Mouse (Mus musculus) MEL (cell line): ENCODE results near the gene Ifngr2. TPM values are rescaled to one million over a fixed set of nuclear protein-coding genes. Genes with fewer than 3 reads are reported as not detected.

ENCODE experiments used
- DNase-seq: peaks from one replicate; pipeline ENCODE4 v3.0.0; 2011; ENCODE audit warnings: low read depth, low spot score
- H3K27ac ChIP-seq: 2 replicates; pipeline ENCODE4 v1.5.1; 2012; ENCODE audit warnings: low read depth, mild to moderate bottlenecking, control low read depth, low read length, moderate library complexity; ENCODE audit not compliant: control insufficient read depth
- H3K27me3 ChIP-seq, 2 experiments: fragments of 150-350 bp in 1 of 2; sonication (generic) in 1 of 2; 2 replicates each; pipeline ENCODE4 v1.6.1; 2012; ENCODE audit warnings: low read length in 2 of 2, mild to moderate bottlenecking in 2 of 2, improper control_type of control experiment in 1 of 2, moderate library complexity in 1 of 2; ENCODE audit not compliant: insufficient read depth in 2 of 2, control insufficient read depth in 1 of 2
- H3K36me3 ChIP-seq, 2 experiments: 2 replicates each; pipeline ENCODE4 v1.6.1; 2012 to 2014; ENCODE audit warnings: low read length in 2 of 2, improper control_type of control experiment in 1 of 2, inconsistent platforms in 1 of 2, mild to moderate bottlenecking in 1 of 2; ENCODE audit not compliant: insufficient read depth in 2 of 2, control insufficient read depth in 1 of 2
- H3K4me1 ChIP-seq, 2 experiments: fragments of 150-350 bp in 1 of 2; sonication (generic) in 1 of 2; 2 replicates each; pipeline ENCODE4 v1.6.1; 2012; ENCODE audit warnings: low read length in 2 of 2, improper control_type of control experiment in 1 of 2, mild to moderate bottlenecking in 1 of 2; ENCODE audit not compliant: insufficient read depth in 2 of 2, control insufficient read depth in 1 of 2
- H3K4me3 ChIP-seq, 2 experiments: fragments of 150-350 bp in 1 of 2; sonication (generic) in 1 of 2; 2 replicates each; pipeline ENCODE4 v1.5.1; 2012; ENCODE audit warnings: low read depth in 2 of 2, low read length in 2 of 2, mild to moderate bottlenecking in 2 of 2, moderate library complexity in 2 of 2, control low read depth in 1 of 2, improper control_type of control experiment in 1 of 2; ENCODE audit not compliant: control insufficient read depth in 1 of 2, insufficient read depth in 1 of 2
- H3K79me2 ChIP-seq: 2 replicates; pipeline ENCODE4 v1.6.1; 2012; ENCODE audit warnings: mild to moderate bottlenecking, low read length, moderate library complexity; ENCODE audit not compliant: control insufficient read depth, poor library complexity, insufficient read depth
- H3K9ac ChIP-seq: 2 replicates; pipeline ENCODE4 v1.6.1; 2012; ENCODE audit warnings: low read depth, mild to moderate bottlenecking, control low read depth, low read length, moderate library complexity; ENCODE audit not compliant: control insufficient read depth, poor library complexity, severe bottlenecking
- H3K9me3 ChIP-seq: fragments of 150-350 bp; sonication (generic); replicated peaks from 2 replicates; pipeline ENCODE4 v1.6.1; 2012; ENCODE audit warnings: mild to moderate bottlenecking, low read length, improper control_type of control experiment, moderate library complexity; ENCODE audit not compliant: insufficient read depth
- BHLHE40 ChIP-seq: IDR thresholded peaks from 2 replicates; pipeline ENCODE4 v1.6.1; 2012; ENCODE audit warnings: low read depth, mild to moderate bottlenecking, inconsistent platforms, low read length, improper control_type of control experiment, borderline replicate concordance
- CHD1 ChIP-seq: IDR thresholded peaks from 2 replicates; pipeline ENCODE4 v1.6.1; 2012; ENCODE audit warnings: low read depth, mild to moderate bottlenecking, inconsistent platforms, low read length, improper control_type of control experiment
- CHD2 ChIP-seq: IDR thresholded peaks from 2 replicates; pipeline ENCODE4 v1.6.1; 2011; ENCODE audit warnings: low read length, improper control_type of control experiment
- CTCF ChIP-seq, 3 experiments: IDR thresholded peaks in 2 of 3; conservative IDR thresholded peaks in 1 of 3; 2 replicates each; pipeline ENCODE4 v1.5.1; 2011 to 2012; ENCODE audit warnings: low read length in 3 of 3, low read depth in 2 of 3, mild to moderate bottlenecking in 2 of 3, improper control_type of control experiment in 1 of 3, inconsistent platforms in 1 of 3, mixed read lengths in 1 of 3, moderate library complexity in 1 of 3; ENCODE audit not compliant: control insufficient read depth in 1 of 3, insufficient read depth in 1 of 3, poor library complexity in 1 of 3, severe bottlenecking in 1 of 3
- E2F4 ChIP-seq: IDR thresholded peaks from 2 replicates; pipeline ENCODE4 v1.6.1; 2011; ENCODE audit warnings: low read depth, low read length, improper control_type of control experiment, borderline replicate concordance
- ELF1 ChIP-seq: IDR thresholded peaks from 2 replicates; pipeline ENCODE4 v1.6.1; 2014; ENCODE audit warnings: low read depth, mild to moderate bottlenecking, inconsistent platforms, low read length, improper control_type of control experiment, moderate library complexity
- EP300 ChIP-seq, 2 experiments: IDR thresholded peaks; 2 replicates each; pipeline ENCODE4 v1.6.1; 2011; ENCODE audit warnings: improper control_type of control experiment in 2 of 2, low read length in 2 of 2, low read depth in 1 of 2, mild to moderate bottlenecking in 1 of 2
- HCFC1 ChIP-seq: IDR thresholded peaks from 2 replicates; pipeline ENCODE4 v1.6.1; 2012; ENCODE audit warnings: low read depth, mild to moderate bottlenecking, inconsistent platforms, low read length, improper control_type of control experiment, moderate library complexity
- JUND ChIP-seq: IDR thresholded peaks from 2 replicates; pipeline ENCODE4 v1.6.1; 2011; ENCODE audit warnings: low read depth, mild to moderate bottlenecking, improper control_type of control experiment, low read length
- KAT2A ChIP-seq: conservative IDR thresholded peaks from 2 replicates; pipeline ENCODE4 v1.6.1; 2012; ENCODE audit warnings: low read depth, low read length, improper control_type of control experiment, inconsistent platforms
- MAFK ChIP-seq: IDR thresholded peaks from 2 replicates; pipeline ENCODE4 v1.6.1; 2011; ENCODE audit warnings: low read depth, mild to moderate bottlenecking, low read length, improper control_type of control experiment, borderline replicate concordance
- MAX ChIP-seq: IDR thresholded peaks from 2 replicates; pipeline ENCODE4 v1.6.1; 2011; ENCODE audit warnings: low read length, improper control_type of control experiment
- MAZ ChIP-seq: IDR thresholded peaks from 2 replicates; pipeline ENCODE4 v1.6.1; 2012; ENCODE audit warnings: low read depth, mild to moderate bottlenecking, inconsistent platforms, low read length, improper control_type of control experiment
- MYB ChIP-seq: IDR thresholded peaks from 2 replicates; pipeline ENCODE4 v1.6.1; 2011; ENCODE audit warnings: mild to moderate bottlenecking, low read depth, low read length, improper control_type of control experiment
- MYC ChIP-seq: IDR thresholded peaks from 2 replicates; pipeline ENCODE4 v1.6.1; 2011; ENCODE audit warnings: low read depth, mild to moderate bottlenecking, low read length, improper control_type of control experiment, moderate library complexity
- NELFE ChIP-seq: IDR thresholded peaks from 2 replicates; pipeline ENCODE4 v1.6.1; 2011; ENCODE audit warnings: low read depth, low read length, improper control_type of control experiment
- POLR2A ChIP-seq, 2 experiments: IDR thresholded peaks; 2 replicates each; pipeline ENCODE4 v1.6.1; 2011 to 2012; ENCODE audit warnings: low read length in 2 of 2, mild to moderate bottlenecking in 2 of 2, control low read depth in 1 of 2, improper control_type of control experiment in 1 of 2, low read depth in 1 of 2, moderate library complexity in 1 of 2; ENCODE audit not compliant: control insufficient read depth in 1 of 2, insufficient read depth in 1 of 2, poor library complexity in 1 of 2
- POLR2AphosphoS5 ChIP-seq: IDR thresholded peaks from 2 replicates; pipeline ENCODE4 v1.6.1; 2012; ENCODE audit warnings: low read depth, borderline replicate concordance, mild to moderate bottlenecking, inconsistent platforms, low read length, moderate library complexity, mixed read lengths
- RAD21 ChIP-seq: IDR thresholded peaks from 2 replicates; pipeline ENCODE4 v1.6.1; 2011; ENCODE audit warnings: mild to moderate bottlenecking, low read depth, low read length, improper control_type of control experiment
- RCOR1 ChIP-seq: IDR thresholded peaks from 2 replicates; pipeline ENCODE4 v1.6.1; 2012; ENCODE audit warnings: low read depth, mild to moderate bottlenecking, inconsistent platforms, low read length, improper control_type of control experiment
- SIN3A ChIP-seq: IDR thresholded peaks from 2 replicates; pipeline ENCODE4 v1.6.1; 2012; ENCODE audit warnings: low read length, improper control_type of control experiment, inconsistent platforms
- SMC3 ChIP-seq: IDR thresholded peaks from 2 replicates; pipeline ENCODE4 v1.6.1; 2011; ENCODE audit warnings: low read depth, low read length, improper control_type of control experiment
- TAL1 ChIP-seq: IDR thresholded peaks from 2 replicates; pipeline ENCODE4 v1.6.1; 2012; ENCODE audit warnings: mild to moderate bottlenecking, inconsistent platforms, low read length, moderate library complexity, mixed read lengths
- TBP ChIP-seq: IDR thresholded peaks from 2 replicates; pipeline ENCODE4 v1.8.0; 2011; ENCODE audit warnings: low read depth, low read length, improper control_type of control experiment
- USF1 ChIP-seq: IDR thresholded peaks from 2 replicates; pipeline ENCODE4 v1.6.1; 2014; ENCODE audit warnings: low read depth, mild to moderate bottlenecking, inconsistent platforms, low read length, improper control_type of control experiment, moderate library complexity
- USF2 ChIP-seq, 2 experiments: IDR thresholded peaks; 2 replicates each; pipeline ENCODE4 v1.6.1; 2011 to 2012; ENCODE audit warnings: improper control_type of control experiment in 2 of 2, low read length in 2 of 2, borderline replicate concordance in 1 of 2, inconsistent platforms in 1 of 2, low read depth in 1 of 2, mild to moderate bottlenecking in 1 of 2; ENCODE audit not compliant: insufficient read depth in 1 of 2
- ZC3H11A ChIP-seq: IDR thresholded peaks from 2 replicates; pipeline ENCODE4 v1.6.1; 2012; ENCODE audit warnings: low read depth, mild to moderate bottlenecking, inconsistent platforms, low read length, improper control_type of control experiment
- ZKSCAN1 ChIP-seq: IDR thresholded peaks from 2 replicates; pipeline ENCODE4 v1.6.1; 2012; ENCODE audit warnings: low read depth, mild to moderate bottlenecking, inconsistent platforms, low read length, improper control_type of control experiment, moderate library complexity
- ZMIZ1 ChIP-seq: IDR thresholded peaks from 2 replicates; pipeline ENCODE4 v1.6.1; 2012; ENCODE audit warnings: low read depth, mild to moderate bottlenecking, inconsistent platforms, low read length, improper control_type of control experiment, moderate library complexity
- ZNF384 ChIP-seq: IDR thresholded peaks from 2 replicates; pipeline ENCODE4 v1.6.1; 2012; ENCODE audit warnings: low read depth, mild to moderate bottlenecking, inconsistent platforms, low read length, improper control_type of control experiment
- polyA plus RNA-seq, 2 experiments: library from polyadenylated mRNA; stranded (reverse) in 1 of 2; unstranded in 1 of 2; fragments of >175 nt in 1 of 2; fragments of >200 nt in 1 of 2; gene quantifications; 2 replicates each; pipeline versions ENCODE4 v1.2.1 to v1.2.4; 2012; ENCODE audit warnings: low replicate concordance in 2 of 2, low read depth in 1 of 2; ENCODE audit not compliant: insufficient read length in 2 of 2, insufficient read depth in 1 of 2, missing spikeins in 1 of 2
- total RNA-seq: library from RNA; depleted of rRNA; stranded (reverse); fragments of 300-350 nt; gene quantifications from 2 replicates; pipeline ENCODE4 v1.2.3, GENCODE M21; 2012

Ifngr2 gene
- total and polyA plus RNA-seq, 3 experiments: 2.8 to 11.0 TPM; not detected in 1

- no peak for TF ChIP-seq RAD21
- TF ChIP-seq ELF1: 0 out of 2 replicates have a peak, but pooled peaks have one; percentile 43
- peak in 1 of 2 experiments; percentile 56; a peak in 1 of 4 replicates for TF ChIP-seq EP300 (IDR thresholded peaks at IDR 0.05; ENCODE audit: low read depth in 1 of 2, low read length in 2 of 2)
- no peak for TF ChIP-seq MYB
- DNase-seq: peak; percentile 74
- H3K27ac ChIP-seq: 0 out of 2 replicates have a peak overlapping the region, but pooled peaks have one; percentile 29
- H3K4me1 ChIP-seq: peaks cover 0 to 14% of the 10 kb centered on the region in 2 experiments; a peak in 2 of 4 replicates
- H3K9ac ChIP-seq: peak overlapping the region; percentile 28; the same call in 1 of the 2 replicates
- H3K36me3 ChIP-seq: peaks cover 0 to 8% of the 10 kb centered on the region in 2 experiments; a peak in 2 of 4 replicates
- no peaks in the 10 kb centered on the region for H3K9me3 ChIP-seq
- H3K27me3 ChIP-seq: no peaks in the 10 kb centered on the region
- H3K79me2 ChIP-seq: no peaks in the 10 kb centered on the region
- no peak overlapping the region for H3K4me3 ChIP-seq
Observed at GRCm38 (mm10) chr16:91522040-91522439, 24.8 kb upstream of the Ifngr2 start.

GRCm38 (mm10) chr16:91522479-91523309 is 24.2 kb upstream of the Ifngr2 start:
- no peaks in the 10 kb centered on the region for H3K27me3 ChIP-seq
- TF ChIP-seq MYC (peak; percentile 93), CTCF (IDR thresholded peaks at IDR 0.05 in 2 of 3, conservative IDR thresholded peaks at IDR 0.05 in 1 of 3; ENCODE audit: control insufficient read depth in 1 of 3, insufficient read depth in 1 of 3, low read depth in 2 of 3, low read length in 3 of 3, poor library complexity in 1 of 3, severe bottlenecking in 1 of 3) (no peak), SIN3A (peak; percentile 61; the same call in 1 of the 2 replicates), HCFC1 (no peak), BHLHE40 (no peak; the same call in none of the 2 replicates), CHD2 (no peak), JUND (no peak), SMC3 (no peak), ZC3H11A (no peak), USF2 (IDR thresholded peaks at IDR 0.05; ENCODE audit: borderline replicate concordance in 1 of 2, insufficient read depth in 1 of 2, low read depth in 1 of 2, low read length in 2 of 2) (no peak), MAX (peak; percentile 92), POLR2AphosphoS5 (no peak), MAFK (no peak), POLR2A (IDR thresholded peaks at IDR 0.05; ENCODE audit: control insufficient read depth in 1 of 2, insufficient read depth in 1 of 2, low read depth in 1 of 2, low read length in 2 of 2, poor library complexity in 1 of 2) (no peak), MAZ (no peak), RCOR1 (peak; percentile 72), TBP (peak; percentile 61; the same call in 1 of the 2 replicates), E2F4 (no peak), KAT2A (no peak), ZMIZ1 (no peak), NELFE (no peak), ZNF384 (no peak), RAD21 (no peak), CHD1 (no peak), TAL1 (no peak), ZKSCAN1 (no peak), ELF1 (no peak), USF1 (no peak)

More at GRCm38 (mm10) chr16:91522479-91523309, 24.2 kb upstream of the Ifngr2 start:
- DNase-seq: peak; percentile 90
- H3K27ac ChIP-seq: no peak overlapping the region
- no peak overlapping the region for H3K9ac ChIP-seq
- H3K4me3 ChIP-seq: peak overlapping the region in 1 of 2 experiments; percentile 17; a peak in 2 of 4 replicates
- H3K9me3 ChIP-seq: no peaks in the 10 kb centered on the region
- H3K4me1 ChIP-seq: peaks cover 0 to 16% of the 10 kb centered on the region in 2 experiments; a peak in 2 of 4 replicates
- H3K79me2 ChIP-seq: no peaks in the 10 kb centered on the region
- peaks cover 0 to 8% of the 10 kb centered on the region in 2 experiments; a peak in 2 of 4 replicates for H3K36me3 ChIP-seq
